Comparison of ENCODE assay signal across 12 mouse cellular contexts in the genomic region with DNA sequence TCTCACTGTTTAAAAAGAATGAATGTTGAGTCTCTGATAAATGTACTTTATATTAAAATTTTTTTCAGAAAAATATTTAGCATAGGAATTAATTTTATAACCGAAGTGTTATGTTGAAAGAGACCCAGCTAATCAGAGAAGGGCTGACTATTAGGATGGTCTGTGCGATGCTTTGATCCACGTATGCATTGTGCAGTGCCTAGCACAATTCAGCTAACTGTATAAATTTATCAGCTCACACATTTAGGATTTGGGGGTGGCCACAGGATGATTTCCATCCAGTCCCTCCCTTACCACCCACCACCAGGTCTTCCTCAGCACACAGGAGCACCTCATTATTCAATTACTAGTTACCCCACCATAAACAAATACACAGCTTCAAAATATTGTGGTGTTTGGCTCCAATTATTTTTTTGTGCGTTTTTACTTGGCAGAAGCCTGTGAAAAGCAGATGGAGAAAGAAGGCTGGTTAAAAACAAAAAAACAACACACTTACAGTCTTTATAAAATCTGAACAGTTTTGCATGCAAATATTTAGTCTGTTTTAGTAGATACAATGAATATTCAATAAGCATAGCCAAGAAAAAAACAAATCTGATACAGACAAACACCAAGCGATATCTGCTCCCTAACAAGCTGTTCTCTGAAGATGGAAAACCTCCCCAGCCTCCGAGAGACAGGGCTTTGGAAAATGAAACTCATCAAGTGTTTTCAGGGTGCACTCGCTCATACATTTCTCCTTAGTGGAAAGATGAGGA.
"Had no signal": no experiment of that assay in that cellular context is flagged by ENCODE, and none has a peak within 500 bp of the region (broad histone marks: within the 10 kb centered on the region; RNA-seq: fewer than 3 reads in every experiment).

No protein-coding gene starts in this region.

- H3K4me3 ChIP-seq: left cerebral cortex, adult 2 months; liver, embryonic 13.5 days had no signal

- H3K36me3 ChIP-seq: liver, embryonic 13.5 days had no signal

- H3K27me3 ChIP-seq: liver, embryonic 13.5 days had no signal

- H3K9me3 ChIP-seq: liver, embryonic 13.5 days had no signal

- H3K9ac ChIP-seq: liver, embryonic 13.5 days had no signal

- H3K4me1 ChIP-seq: liver, embryonic 13.5 days had no signal

- H3K4me2 ChIP-seq: liver, embryonic 13.5 days; midbrain, embryonic 11.5 days had no signal

- DNase-seq: kidney, adult 9 months; kidney, postnatal 14 days; liver, embryonic 13.5 days; lung, adult 2 months; lung, postnatal 14 days; lung, postnatal 4 days; right cerebral cortex, postnatal 25 days; thymus, adult 2 months; thymus, postnatal 14 days; thymus, postnatal 4 days had no signal

- H3K27ac ChIP-seq: left cerebral cortex, adult 2 months; liver, embryonic 13.5 days had no signal
